Mouse (Mus musculus) stomach, postnatal 0 days (tissue): Measurements from ENCODE around the gene Nek4. TPM values are rescaled to one million over a fixed set of nuclear protein-coding genes. Genes with fewer than 3 reads are reported as not detected.

Source experiments
- ATAC-seq: fragments of 200-750 bp; cut with Nextera tagmentation; 2 replicates; pipeline ENCODE4 v1.8.0; 2017; ENCODE audit not compliant: low FRiP score, low TSS enrichment
- DNase-seq: peaks from one replicate; pipeline ENCODE4 v3.0.0-alpha.2; 2016; ENCODE audit warnings: low spot score
- H3K27ac ChIP-seq: fragments of 300-500 bp; sonication (generic); replicated peaks from 2 replicates; pipeline ENCODE4 v1.5.1; 2014; ENCODE audit warnings: mild to moderate bottlenecking, control low read depth
- H3K27me3 ChIP-seq: fragments of 300-500 bp; sonication (generic); 2 replicates; pipeline ENCODE4 v1.6.1; 2014; ENCODE audit warnings: low read length; ENCODE audit not compliant: control insufficient read depth, insufficient read depth
- H3K36me3 ChIP-seq: fragments of 300-500 bp; sonication (generic); 2 replicates; pipeline ENCODE4 v1.6.1; 2014; ENCODE audit warnings: low read length, mixed read lengths; ENCODE audit not compliant: control insufficient read depth, insufficient read depth
- H3K4me1 ChIP-seq: fragments of 300-500 bp; sonication (generic); replicated peaks from 2 replicates; pipeline ENCODE4 v1.6.1; 2014; ENCODE audit warnings: antibody characterized with exemption; ENCODE audit not compliant: control insufficient read depth, insufficient read depth
- H3K4me2 ChIP-seq: fragments of 300-500 bp; sonication (generic); replicated peaks from 2 replicates; pipeline ENCODE4 v1.6.1; 2014; ENCODE audit warnings: low read depth, mild to moderate bottlenecking, control low read depth, moderate library complexity
- H3K4me3 ChIP-seq: fragments of 300-500 bp; sonication (generic); 2 replicates; pipeline ENCODE4 v1.5.1; 2014; ENCODE audit warnings: low read depth, low read length, control low read depth
- H3K9ac ChIP-seq: fragments of 300-500 bp; sonication (generic); 2 replicates; pipeline ENCODE4 v1.6.1; 2014; ENCODE audit warnings: mild to moderate bottlenecking, low read length, control low read depth, mixed read lengths
- H3K9me3 ChIP-seq: fragments of 300-500 bp; sonication (generic); 2 replicates; pipeline ENCODE4 v1.6.1; 2016; ENCODE audit warnings: low read length; ENCODE audit not compliant: control insufficient read depth
- CTCF ChIP-seq: IDR thresholded peaks from 2 replicates; pipeline ENCODE4 v1.5.1; 2016; ENCODE audit warnings: antibody characterized with exemption, low read depth, mild to moderate bottlenecking, moderate library complexity
- EP300 ChIP-seq: optimal IDR thresholded peaks from 2 replicates; pipeline ENCODE3; 2016; ENCODE audit warnings: antibody characterized with exemption
- WGBS: fragments of 180-500 bp; shearing (Covaris S2); extraction: QIAGEN DNeasy Blood & Tissue Kit; methylation state at CpG from one replicate; pipeline ENCODE4 v1.1.7; 2014; 5-methylcytosine and 5-hydroxymethylcytosine counted together
- polyA plus RNA-seq: library from polyadenylated mRNA; unstranded; fragments of >200 nt; fragmentation: Nextera tagmentation; extraction: Ambion mirVana; gene quantifications from 2 replicates; pipeline ENCODE4 v1.2.1, GENCODE M21; 2015

The Nek4 gene
- polyA plus RNA-seq, 1 experiment from 2014 or later, result 4.1 TPM

- TF ChIP-seq EP300, result no peak
- TF ChIP-seq CTCF, result no peak
- Histone ChIP-seq H3K4me2 (no peak overlapping the region), H3K4me3 (no peak overlapping the region), H3K27me3 (no peaks in the 10 kb centered on the region), H3K9me3 (no peaks in the 10 kb centered on the region), H3K27ac (peak overlapping the region; percentile 41; the same call in 1 of the 2 replicates), H3K4me1 (0 out of 2 replicates have a peak, but pooled peaks cover 4% of the 10 kb centered on the region), H3K9ac (no peak overlapping the region), H3K36me3 (no peaks in the 10 kb centered on the region)
- ATAC-seq, result no peak
- WGBS, result 80% methylated on average over 2 of the region's 2 CpGs
- DNase-seq, result no peak
These were observed 6.4 kb upstream of the Nek4 start for GRCm38 (mm10) chr14:30944745-30945144.

GRCm38 (mm10) chr14:30949986-30950385 lies 1.2 kb upstream of the Nek4 start:
- Histone ChIP-seq H3K9ac (no peak overlapping the region), H3K36me3 (no peaks in the 10 kb centered on the region), H3K4me3 (no peak overlapping the region), H3K27ac (no peak overlapping the region), H3K9me3 (no peaks in the 10 kb centered on the region), H3K27me3 (no peaks in the 10 kb centered on the region), H3K4me2 (no peak overlapping the region), H3K4me1 (no peaks in the 10 kb centered on the region; the same call in 1 of the 2 replicates)
- DNase-seq (no peak), ATAC-seq (no peak)
- no peak for TF ChIP-seq EP300
- no peak for TF ChIP-seq CTCF
- WGBS, result 78% methylated on average over 10 of the region's 10 CpGs

- Histone ChIP-seq H3K9me3 (no peaks in the 10 kb centered on the region), H3K27ac (no peak overlapping the region), H3K36me3 (peaks cover 6% of the 10 kb centered on the region; the same call in 1 of the 2 replicates), H3K27me3 (no peaks in the 10 kb centered on the region), H3K4me3 (no peak overlapping the region), H3K4me2 (no peak overlapping the region), H3K9ac (no peak overlapping the region; the same call in 1 of the 2 replicates), H3K4me1 (no peaks in the 10 kb centered on the region)
- 48% methylated on average over 2 of the region's 2 CpGs for WGBS
- no peak for TF ChIP-seq EP300
- TF ChIP-seq CTCF, result no peak
- no peak for ATAC-seq
- DNase-seq, result no peak
These were observed 7.3 kb downstream of the Nek4 start for GRCm38 (mm10) chr14:30958517-30958916.

GRCm38 (mm10) chr14:30959031-30959430 lies 7.9 kb downstream of the Nek4 start:
- ATAC-seq (no peak), DNase-seq (no peak)
- Histone ChIP-seq H3K4me1 (no peaks in the 10 kb centered on the region), H3K27me3 (no peaks in the 10 kb centered on the region), H3K9me3 (no peaks in the 10 kb centered on the region), H3K9ac (no peak overlapping the region), H3K4me3 (no peak overlapping the region), H3K4me2 (no peak overlapping the region), H3K36me3 (peaks cover 6% of the 10 kb centered on the region; the same call in 1 of the 2 replicates), H3K27ac (no peak overlapping the region)
- TF ChIP-seq CTCF, result no peak
- no peak for TF ChIP-seq EP300
- WGBS, result 89% methylated on average over 4 of the region's 4 CpGs

- H3K27ac ChIP-seq, result no peak overlapping the region
- no peaks in the 10 kb centered on the region for H3K4me1 ChIP-seq
- ATAC-seq (no peak), DNase-seq (no peak)
- no peak overlapping the region for H3K9ac ChIP-seq
- H3K36me3 ChIP-seq, result peaks cover 6% of the 10 kb centered on the region; the same call in 1 of the 2 replicates
- TF ChIP-seq EP300 (no peak), CTCF (no peak)
- no peak overlapping the region for H3K4me2 ChIP-seq
- H3K27me3 ChIP-seq, result no peaks in the 10 kb centered on the region
- no peak overlapping the region for H3K4me3 ChIP-seq
- H3K9me3 ChIP-seq, result no peaks in the 10 kb centered on the region
- 100% methylated on average over 1 of the region's 1 CpGs for WGBS
These were observed 9.2 kb downstream of the Nek4 start for GRCm38 (mm10) chr14:30960366-30960765.

GRCm38 (mm10) chr14:30974204-30974603 lies 23.0 kb downstream of the Nek4 start:
- TF ChIP-seq EP300 (no peak), CTCF (no peak)
- Histone ChIP-seq H3K4me2 (no peak overlapping the region), H3K27ac (peak overlapping the region; percentile 69), H3K4me1 (no peaks in the 10 kb centered on the region), H3K9me3 (no peaks in the 10 kb centered on the region), H3K4me3 (no peak overlapping the region), H3K9ac (no peak overlapping the region), H3K36me3 (no peaks in the 10 kb centered on the region), H3K27me3 (no peaks in the 10 kb centered on the region)
- DNase-seq (peak; percentile 42), ATAC-seq (peak; percentile 85)
- WGBS, result 34% methylated on average over 6 of the region's 6 CpGs
